Mouse (Mus musculus): ENCODE measurements around the gene Hoxd3. TPM values are rescaled to one million over a fixed set of nuclear protein-coding genes. Genes with fewer than 3 reads are reported as not detected.
A peak's percentile ranks its signal among the peaks of the same experiment; 100 is the strongest.

Gene Hoxd3
- polyA plus RNA-seq, 1 experiment from 2014 or later: 14.5 TPM

DNA sequence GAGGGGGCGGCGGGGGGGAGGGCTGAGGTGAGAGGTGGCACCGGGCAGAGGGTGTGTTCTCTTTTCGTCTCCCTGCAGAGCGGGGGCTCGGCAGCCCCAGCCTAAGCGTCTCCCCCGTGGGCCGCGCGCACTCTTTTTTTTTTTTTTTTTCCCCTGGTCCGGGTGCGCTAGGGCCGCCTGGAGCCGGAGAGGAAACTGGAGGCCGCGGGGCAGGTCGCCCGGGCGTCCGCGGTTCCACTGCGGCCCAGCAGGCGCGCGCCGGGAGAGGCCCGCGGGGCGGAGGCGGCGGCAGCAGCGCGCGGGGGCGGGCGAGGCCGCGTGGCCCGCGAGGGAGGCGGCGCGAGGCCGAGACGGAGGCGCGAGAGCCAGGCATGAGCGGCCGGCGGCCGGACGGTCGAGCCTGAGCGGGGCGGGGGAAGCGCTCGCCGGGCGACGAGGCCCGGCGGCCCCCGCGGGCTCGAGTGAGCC lies 6.7 kb upstream of the Hoxd3 start:
- under 1% methylated on average over 40 of the region's 66 CpGs for WGBS
- peak; percentile 46; the same call in 1 of the 2 replicates for ATAC-seq (ENCODE audit: insufficient number of reproducible peaks, insufficient read depth, low FRiP score, low read depth)

DNA sequence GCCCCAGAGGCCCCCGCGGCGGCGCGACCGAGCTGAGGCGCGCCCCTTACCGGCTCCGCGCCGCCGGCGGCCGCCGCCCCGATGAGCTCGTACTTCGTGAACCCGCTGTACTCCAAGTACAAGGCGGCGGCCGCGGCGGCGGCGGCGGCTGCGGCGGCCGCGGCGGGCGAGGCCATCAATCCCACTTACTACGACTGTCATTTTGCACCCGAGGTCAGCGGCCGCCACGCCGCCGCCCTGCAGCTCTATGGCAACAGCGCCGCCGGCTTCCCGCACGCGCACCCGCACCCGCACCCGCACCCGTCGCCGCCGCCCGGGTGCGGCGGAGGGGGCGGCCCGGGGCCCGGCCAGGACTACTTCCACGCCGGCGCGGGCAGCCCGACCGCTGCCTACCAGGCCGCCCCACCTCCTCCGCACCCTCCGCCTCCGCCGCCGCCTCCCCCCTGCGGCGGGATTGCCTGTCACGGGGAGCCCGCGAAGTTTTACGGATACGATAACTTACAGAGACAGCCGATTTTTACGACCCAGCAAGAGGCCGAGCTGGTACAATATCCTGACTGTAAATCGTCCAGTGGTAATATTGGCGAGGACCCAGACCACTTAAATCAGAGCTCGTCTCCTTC lies 6.1 kb upstream of the Hoxd3 start:
- H3K4me2 ChIP-seq (replicated peaks; ENCODE audit: low read depth, low read length): peak overlapping the region; percentile 60
- H3K27ac ChIP-seq (ENCODE audit: low read length): no peak overlapping the region
- peaks cover 70% of the 10 kb centered on the region for H3K27me3 ChIP-seq (ENCODE audit: control insufficient read depth, insufficient read depth, low read length)
- no peaks in the 10 kb centered on the region for H3K36me3 ChIP-seq (ENCODE audit: control insufficient read depth, insufficient read depth, low read length)
- no peak for ATAC-seq (ENCODE audit: insufficient number of reproducible peaks, insufficient read depth, low FRiP score, low read depth)
- peak overlapping the region; percentile 33 for H3K4me3 ChIP-seq (ENCODE audit: low read depth, low read length)
- H3K4me1 ChIP-seq (ENCODE audit: control insufficient read depth, insufficient read depth, low read length): peaks cover 6% of the 10 kb centered on the region; the same call in 1 of the 2 replicates
- no peaks in the 10 kb centered on the region for H3K9me3 ChIP-seq (ENCODE audit: control insufficient read depth, low read depth, low read length)
- WGBS: under 1% methylated on average over 44 of the region's 85 CpGs
- peak overlapping the region; percentile 21; the same call in 1 of the 2 replicates for H3K9ac ChIP-seq (replicated peaks; ENCODE audit: low read depth, low read length)

More for the DNA sequence above, 6.7 kb upstream of the Hoxd3 start:
- no peaks in the 10 kb centered on the region for H3K36me3 ChIP-seq (ENCODE audit: control insufficient read depth, insufficient read depth, low read length)
- peak overlapping the region; percentile 60 for H3K4me2 ChIP-seq (replicated peaks; ENCODE audit: low read depth, low read length)
- no peak overlapping the region for H3K27ac ChIP-seq (ENCODE audit: low read length)
- H3K4me3 ChIP-seq (ENCODE audit: low read depth, low read length): peak overlapping the region; percentile 33
- H3K9me3 ChIP-seq (ENCODE audit: control insufficient read depth, low read depth, low read length): no peaks in the 10 kb centered on the region
- peaks cover 70% of the 10 kb centered on the region for H3K27me3 ChIP-seq (ENCODE audit: control insufficient read depth, insufficient read depth, low read length)
- H3K4me1 ChIP-seq (ENCODE audit: control insufficient read depth, insufficient read depth, low read length): peaks cover 6% of the 10 kb centered on the region; the same call in 1 of the 2 replicates
- peak overlapping the region; percentile 21; the same call in 1 of the 2 replicates for H3K9ac ChIP-seq (replicated peaks; ENCODE audit: low read depth, low read length)

DNA sequence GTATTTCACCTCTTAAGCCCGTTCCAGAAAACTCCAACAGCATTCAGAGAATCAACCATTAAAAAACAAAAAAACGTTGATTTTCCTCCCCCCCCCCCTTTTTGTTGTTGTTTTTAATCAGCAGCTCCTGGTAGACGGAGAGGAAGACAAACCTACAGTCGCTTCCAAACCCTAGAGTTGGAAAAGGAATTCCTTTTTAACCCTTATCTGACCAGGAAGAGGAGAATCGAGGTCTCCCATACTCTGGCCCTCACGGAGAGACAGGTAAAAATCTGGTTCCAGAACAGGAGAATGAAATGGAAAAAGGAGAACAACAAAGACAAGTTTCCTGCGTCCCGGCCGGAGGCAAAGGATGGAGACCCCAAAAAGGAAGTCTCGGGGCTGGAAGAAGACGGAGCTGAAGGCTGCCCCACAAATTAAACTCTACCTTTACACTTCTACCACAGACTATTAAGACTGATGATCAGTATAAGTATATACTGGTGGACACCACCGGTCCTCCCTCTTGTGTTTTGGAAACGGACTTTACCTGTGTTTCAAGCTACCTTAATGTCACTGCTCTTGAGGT lies 5.2 kb upstream of the Hoxd3 start:
- Histone ChIP-seq H3K4me3 (ENCODE audit: low read depth, low read length) (no peak overlapping the region; the same call in 1 of the 2 replicates), H3K9me3 (ENCODE audit: control insufficient read depth, low read depth, low read length) (no peaks in the 10 kb centered on the region), H3K27me3 (ENCODE audit: control insufficient read depth, insufficient read depth, low read length) (peaks cover 64% of the 10 kb centered on the region), H3K27ac (ENCODE audit: low read length) (no peak overlapping the region), H3K4me2 (replicated peaks; ENCODE audit: low read depth, low read length) (no peak overlapping the region), H3K9ac (replicated peaks; ENCODE audit: low read depth, low read length) (no peak overlapping the region), H3K4me1 (ENCODE audit: control insufficient read depth, insufficient read depth, low read length) (peaks cover 6% of the 10 kb centered on the region; the same call in 1 of the 2 replicates), H3K36me3 (ENCODE audit: control insufficient read depth, insufficient read depth, low read length) (no peaks in the 10 kb centered on the region)
- 4% methylated on average over 13 of the region's 13 CpGs for WGBS
- ATAC-seq (ENCODE audit: insufficient number of reproducible peaks, insufficient read depth, low FRiP score, low read depth): no peak

DNA sequence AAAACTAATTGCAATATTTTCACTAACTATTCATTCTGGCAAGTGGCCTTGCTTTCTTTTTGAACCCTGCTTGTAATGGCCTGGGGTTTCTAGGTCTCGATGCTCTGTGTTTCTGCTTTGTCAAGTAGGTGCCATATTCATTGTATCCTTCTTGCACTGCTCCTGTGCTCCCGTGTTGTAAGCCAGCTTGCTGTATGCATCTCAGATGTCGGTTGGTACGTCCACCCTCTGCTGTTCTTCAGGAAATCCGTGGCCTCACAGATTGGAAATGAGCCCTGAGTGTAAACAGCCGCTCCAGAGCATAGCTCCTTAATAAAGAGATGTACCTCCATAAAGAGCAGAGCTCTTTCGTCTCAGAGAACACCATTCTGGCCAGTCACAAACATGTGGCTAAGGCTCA lies 4.1 kb upstream of the Hoxd3 start:
- Histone ChIP-seq H3K4me1 (ENCODE audit: control insufficient read depth, insufficient read depth, low read length) (peaks cover 6% of the 10 kb centered on the region; the same call in 1 of the 2 replicates), H3K27me3 (ENCODE audit: control insufficient read depth, insufficient read depth, low read length) (peaks cover 75% of the 10 kb centered on the region), H3K36me3 (ENCODE audit: control insufficient read depth, insufficient read depth, low read length) (no peaks in the 10 kb centered on the region), H3K9me3 (ENCODE audit: control insufficient read depth, low read depth, low read length) (no peaks in the 10 kb centered on the region), H3K27ac (ENCODE audit: low read length) (no peak overlapping the region), H3K4me3 (ENCODE audit: low read depth, low read length) (no peak overlapping the region), H3K9ac (replicated peaks; ENCODE audit: low read depth, low read length) (no peak overlapping the region), H3K4me2 (replicated peaks; ENCODE audit: low read depth, low read length) (no peak overlapping the region)
- 24% methylated on average over 7 of the region's 7 CpGs for WGBS
- ATAC-seq (ENCODE audit: insufficient number of reproducible peaks, insufficient read depth, low FRiP score, low read depth): no peak

DNA sequence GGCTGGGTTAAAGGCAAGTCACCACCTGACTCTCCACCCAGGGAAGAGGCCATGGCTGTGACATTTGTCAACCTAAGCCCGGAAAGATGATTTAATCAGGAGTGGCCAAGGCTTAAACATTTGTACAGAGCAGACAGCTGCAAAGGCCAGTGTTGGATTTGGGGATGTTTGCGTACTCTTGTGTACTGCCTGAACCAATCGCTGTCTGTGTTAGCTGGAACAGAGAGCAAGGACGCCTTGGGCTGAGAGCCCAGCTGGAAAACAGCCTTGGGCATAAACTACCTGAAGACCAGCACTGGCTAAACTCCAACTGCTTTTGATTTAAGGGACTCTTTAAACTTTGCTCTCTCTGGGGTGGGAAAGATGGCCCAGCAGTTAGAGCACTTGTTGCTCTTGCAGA lies 3.1 kb upstream of the Hoxd3 start:
- ATAC-seq (ENCODE audit: insufficient number of reproducible peaks, insufficient read depth, low FRiP score, low read depth): no peak
- Histone ChIP-seq H3K36me3 (ENCODE audit: control insufficient read depth, insufficient read depth, low read length) (no peaks in the 10 kb centered on the region), H3K4me2 (replicated peaks; ENCODE audit: low read depth, low read length) (no peak overlapping the region), H3K27ac (ENCODE audit: low read length) (no peak overlapping the region), H3K9ac (replicated peaks; ENCODE audit: low read depth, low read length) (no peak overlapping the region), H3K9me3 (ENCODE audit: control insufficient read depth, low read depth, low read length) (no peaks in the 10 kb centered on the region), H3K4me1 (ENCODE audit: control insufficient read depth, insufficient read depth, low read length) (peaks cover 6% of the 10 kb centered on the region; the same call in 1 of the 2 replicates), H3K27me3 (ENCODE audit: control insufficient read depth, insufficient read depth, low read length) (peaks cover 72% of the 10 kb centered on the region), H3K4me3 (ENCODE audit: low read depth, low read length) (no peak overlapping the region)
- 21% methylated on average over 4 of the region's 4 CpGs for WGBS

DNA sequence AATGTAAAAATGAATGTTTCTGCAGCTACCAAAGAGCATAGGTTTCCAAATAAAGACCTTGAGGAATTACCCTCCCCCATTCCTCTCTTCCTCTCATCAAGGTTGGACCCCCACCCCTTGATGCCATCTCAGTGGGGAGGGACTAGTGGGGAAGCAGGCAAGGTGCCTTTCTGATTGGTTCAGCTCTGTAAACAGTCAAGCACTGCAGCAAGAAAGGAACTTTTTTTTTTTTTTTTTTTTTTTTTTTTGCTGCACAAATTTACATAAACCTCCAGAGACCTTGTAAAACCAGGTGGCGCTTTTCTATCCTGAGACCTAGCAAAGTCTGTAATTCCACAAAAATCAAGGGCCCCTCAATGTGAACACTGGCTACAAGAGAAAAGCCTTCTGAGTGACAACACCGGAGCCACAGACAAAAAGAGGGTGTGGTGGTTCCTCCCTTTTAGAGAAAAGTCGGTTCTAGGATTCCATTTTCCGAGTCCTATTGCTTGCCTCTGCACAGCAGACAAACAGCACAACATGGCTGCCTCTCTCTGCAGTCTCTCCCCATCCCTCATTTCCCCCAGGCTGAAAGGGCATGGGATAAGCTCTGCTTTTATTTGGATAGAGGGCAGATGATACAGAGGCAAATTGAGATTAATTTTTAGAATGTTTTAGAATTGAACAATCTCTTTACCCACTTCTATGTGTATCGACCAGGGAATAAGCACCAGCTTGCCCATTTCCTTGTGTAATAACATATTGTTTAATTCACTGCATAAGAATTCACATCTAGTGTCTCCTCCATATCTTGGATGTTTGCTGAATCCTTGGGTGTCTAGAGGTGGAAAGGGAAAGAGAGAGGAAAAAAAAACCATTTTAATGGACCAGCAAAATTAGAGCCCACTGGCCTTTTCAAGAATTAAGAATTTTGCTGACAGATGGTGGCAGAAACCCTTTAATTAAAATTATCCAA lies 2.0 kb upstream of the Hoxd3 start:
- H3K4me2 ChIP-seq (replicated peaks; ENCODE audit: low read depth, low read length): no peak overlapping the region

DNA sequence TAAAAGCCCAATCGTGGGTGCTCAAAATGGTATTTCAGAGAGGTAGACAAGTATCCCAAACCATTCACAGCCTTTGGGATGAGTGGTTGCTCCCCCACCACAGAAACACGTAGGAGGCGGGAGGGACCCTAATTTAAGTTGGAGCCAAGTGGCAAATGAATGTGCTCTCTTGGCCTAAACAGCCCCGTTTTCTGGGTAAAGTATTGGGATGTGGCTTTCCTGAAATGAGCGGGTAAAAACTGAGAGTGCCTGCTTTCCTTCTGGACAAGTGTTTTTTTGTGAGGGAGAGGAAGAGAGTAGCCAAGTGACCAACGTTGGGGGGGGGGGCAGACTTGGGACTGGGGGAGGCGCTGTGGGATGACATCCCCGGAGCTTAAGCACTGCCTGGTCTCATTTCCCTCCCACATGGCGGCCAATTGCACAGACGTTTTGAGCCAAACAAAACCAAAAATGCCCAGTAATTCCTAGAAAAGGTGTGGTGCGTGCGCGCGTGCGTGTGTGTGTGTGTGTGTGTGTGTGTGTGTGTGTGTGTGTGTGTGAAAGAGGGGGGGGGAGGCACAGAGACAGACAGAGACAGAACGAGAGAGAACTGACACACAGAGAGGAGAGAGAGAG lies 691 bp upstream of the Hoxd3 start:
- H3K4me3 ChIP-seq (ENCODE audit: low read depth, low read length): no peak overlapping the region; the same call in 1 of the 2 replicates
- H3K27me3 ChIP-seq (ENCODE audit: control insufficient read depth, insufficient read depth, low read length): peaks cover 72% of the 10 kb centered on the region
- no peaks in the 10 kb centered on the region for H3K36me3 ChIP-seq (ENCODE audit: control insufficient read depth, insufficient read depth, low read length)
- H3K9me3 ChIP-seq (ENCODE audit: control insufficient read depth, low read depth, low read length): no peaks in the 10 kb centered on the region
- H3K9ac ChIP-seq (replicated peaks; ENCODE audit: low read depth, low read length): no peak overlapping the region
- no peak overlapping the region for H3K27ac ChIP-seq (ENCODE audit: low read length)
- H3K4me1 ChIP-seq (ENCODE audit: control insufficient read depth, insufficient read depth, low read length): no peaks in the 10 kb centered on the region; the same call in 1 of the 2 replicates
- 5% methylated on average over 16 of the region's 16 CpGs for WGBS
- H3K4me2 ChIP-seq (replicated peaks; ENCODE audit: low read depth, low read length): no peak overlapping the region
- no peak for ATAC-seq (ENCODE audit: insufficient number of reproducible peaks, insufficient read depth, low FRiP score, low read depth)

More for the DNA sequence above, 2.0 kb upstream of the Hoxd3 start:
- 11% methylated on average over 5 of the region's 5 CpGs for WGBS
- H3K9ac ChIP-seq (replicated peaks; ENCODE audit: low read depth, low read length): no peak overlapping the region
- no peaks in the 10 kb centered on the region for H3K9me3 ChIP-seq (ENCODE audit: control insufficient read depth, low read depth, low read length)
- peaks cover 6% of the 10 kb centered on the region; the same call in 1 of the 2 replicates for H3K4me1 ChIP-seq (ENCODE audit: control insufficient read depth, insufficient read depth, low read length)
- no peak overlapping the region for H3K4me3 ChIP-seq (ENCODE audit: low read depth, low read length)
- H3K36me3 ChIP-seq (ENCODE audit: control insufficient read depth, insufficient read depth, low read length): no peaks in the 10 kb centered on the region
- no peak for ATAC-seq (ENCODE audit: insufficient number of reproducible peaks, insufficient read depth, low FRiP score, low read depth)
- H3K27ac ChIP-seq (ENCODE audit: low read length): no peak overlapping the region
- peaks cover 70% of the 10 kb centered on the region for H3K27me3 ChIP-seq (ENCODE audit: control insufficient read depth, insufficient read depth, low read length)

Data from stomach, embryonic 14.5 days (tissue).